Mouse (Mus musculus) stomach, postnatal 0 days (tissue): ENCODE data around the gene Tmem273. TPM values are rescaled to one million over a fixed set of nuclear protein-coding genes. Genes with fewer than 3 reads are reported as not detected.
A peak's percentile ranks its signal among the peaks of the same experiment; 100 is the strongest.

ENCODE experiments used
- ATAC-seq: fragments of 200-750 bp; cut with Nextera tagmentation; 2 replicates; pipeline ENCODE4 v1.8.0; 2017; ENCODE audit not compliant: low FRiP score, low TSS enrichment
- DNase-seq: peaks from one replicate; pipeline ENCODE4 v3.0.0-alpha.2; 2016; ENCODE audit warnings: low spot score
- H3K27ac ChIP-seq: fragments of 300-500 bp; sonication (generic); replicated peaks from 2 replicates; pipeline ENCODE4 v1.5.1; 2014; ENCODE audit warnings: mild to moderate bottlenecking, control low read depth
- H3K27me3 ChIP-seq: fragments of 300-500 bp; sonication (generic); 2 replicates; pipeline ENCODE4 v1.6.1; 2014; ENCODE audit warnings: low read length; ENCODE audit not compliant: control insufficient read depth, insufficient read depth
- H3K36me3 ChIP-seq: fragments of 300-500 bp; sonication (generic); 2 replicates; pipeline ENCODE4 v1.6.1; 2014; ENCODE audit warnings: low read length, mixed read lengths; ENCODE audit not compliant: control insufficient read depth, insufficient read depth
- H3K4me1 ChIP-seq: fragments of 300-500 bp; sonication (generic); replicated peaks from 2 replicates; pipeline ENCODE4 v1.6.1; 2014; ENCODE audit warnings: antibody characterized with exemption; ENCODE audit not compliant: control insufficient read depth, insufficient read depth
- H3K4me2 ChIP-seq: fragments of 300-500 bp; sonication (generic); replicated peaks from 2 replicates; pipeline ENCODE4 v1.6.1; 2014; ENCODE audit warnings: low read depth, mild to moderate bottlenecking, control low read depth, moderate library complexity
- H3K4me3 ChIP-seq: fragments of 300-500 bp; sonication (generic); 2 replicates; pipeline ENCODE4 v1.5.1; 2014; ENCODE audit warnings: low read depth, low read length, control low read depth
- H3K9ac ChIP-seq: fragments of 300-500 bp; sonication (generic); 2 replicates; pipeline ENCODE4 v1.6.1; 2014; ENCODE audit warnings: mild to moderate bottlenecking, low read length, control low read depth, mixed read lengths
- H3K9me3 ChIP-seq: fragments of 300-500 bp; sonication (generic); 2 replicates; pipeline ENCODE4 v1.6.1; 2016; ENCODE audit warnings: low read length; ENCODE audit not compliant: control insufficient read depth
- CTCF ChIP-seq: IDR thresholded peaks from 2 replicates; pipeline ENCODE4 v1.5.1; 2016; ENCODE audit warnings: antibody characterized with exemption, low read depth, mild to moderate bottlenecking, moderate library complexity
- EP300 ChIP-seq: optimal IDR thresholded peaks from 2 replicates; pipeline ENCODE3; 2016; ENCODE audit warnings: antibody characterized with exemption
- WGBS: fragments of 180-500 bp; shearing (Covaris S2); extraction: QIAGEN DNeasy Blood & Tissue Kit; methylation state at CpG from one replicate; pipeline ENCODE4 v1.1.7; 2014; 5-methylcytosine and 5-hydroxymethylcytosine counted together
- polyA plus RNA-seq: library from polyadenylated mRNA; unstranded; fragments of >200 nt; fragmentation: Nextera tagmentation; extraction: Ambion mirVana; gene quantifications from 2 replicates; pipeline ENCODE4 v1.2.1, GENCODE M21; 2015

The Tmem273 gene
- polyA plus RNA-seq, 1 experiment from 2014 or later: 0.55 TPM

- Histone ChIP-seq H3K27ac (no peak overlapping the region), H3K9ac (no peak overlapping the region), H3K9me3 (no peaks in the 10 kb centered on the region), H3K27me3 (no peaks in the 10 kb centered on the region), H3K4me2 (no peak overlapping the region), H3K4me3 (no peak overlapping the region), H3K4me1 (peaks cover 6% of the 10 kb centered on the region), H3K36me3 (no peaks in the 10 kb centered on the region)
- TF ChIP-seq CTCF: no peak
- no peak for TF ChIP-seq EP300
- DNase-seq: no peak
- WGBS: 55% methylated on average over 14 of the region's 14 CpGs
- ATAC-seq: no peak
Measured at GRCm38 (mm10) chr14:32824267-32825150, 38.7 kb downstream of the Tmem273 start.

GRCm38 (mm10) chr14:32825426-32826032 lies 39.8 kb downstream of the Tmem273 start:
- Histone ChIP-seq H3K27me3 (no peaks in the 10 kb centered on the region), H3K9ac (no peak overlapping the region), H3K27ac (0 out of 2 replicates have a peak overlapping the region, but pooled peaks have one; percentile 45), H3K4me3 (no peak overlapping the region), H3K9me3 (no peaks in the 10 kb centered on the region), H3K4me1 (peaks cover 6% of the 10 kb centered on the region), H3K36me3 (no peaks in the 10 kb centered on the region), H3K4me2 (0 out of 2 replicates have a peak overlapping the region, but pooled peaks have one; percentile 14)
- peak; percentile 60 for DNase-seq
- peak; percentile 75 for ATAC-seq
- 9% methylated on average over 11 of the region's 11 CpGs for WGBS
- TF ChIP-seq EP300: no peak
- TF ChIP-seq CTCF: no peak

DNA sequence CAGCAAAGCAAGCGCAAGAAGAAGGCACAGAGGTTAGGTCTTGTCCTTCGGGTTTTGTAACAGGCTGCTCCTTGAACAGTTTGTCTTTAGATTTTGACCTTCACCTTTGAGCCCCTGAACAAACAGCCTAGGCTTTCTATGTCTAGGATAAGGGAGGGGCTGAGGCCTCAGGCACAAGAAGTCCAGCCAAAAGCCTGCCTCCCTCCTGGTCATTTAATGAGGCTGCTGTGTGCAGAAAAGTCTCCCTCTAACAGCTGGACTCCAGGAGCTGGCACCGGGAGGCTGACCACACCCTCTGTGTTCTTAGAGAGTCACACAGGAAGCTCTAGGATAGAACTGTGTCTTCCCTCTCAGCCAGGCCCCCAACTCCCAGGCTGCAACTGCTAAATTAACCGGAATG lies 41.4 kb downstream of the Tmem273 start:
- DNase-seq: no peak
- 29% methylated on average over 4 of the region's 4 CpGs for WGBS
- H3K27me3 ChIP-seq: no peaks in the 10 kb centered on the region
- peak overlapping the region; percentile 75 for H3K27ac ChIP-seq
- H3K36me3 ChIP-seq: no peaks in the 10 kb centered on the region
- no peak overlapping the region for H3K9ac ChIP-seq
- H3K4me3 ChIP-seq: no peak overlapping the region
- TF ChIP-seq CTCF: no peak
- H3K4me1 ChIP-seq: peaks cover 6% of the 10 kb centered on the region
- H3K4me2 ChIP-seq: no peak overlapping the region
- peak; percentile 51; the same call in 1 of the 2 replicates for ATAC-seq
- H3K9me3 ChIP-seq: no peaks in the 10 kb centered on the region

- H3K9ac ChIP-seq: no peak overlapping the region
- no peak overlapping the region for H3K4me2 ChIP-seq
- DNase-seq (no peak), ATAC-seq (peak; percentile 28; the same call in 1 of the 2 replicates)
- H3K4me1 ChIP-seq: peaks cover 6% of the 10 kb centered on the region
- TF ChIP-seq EP300: no peak
- peak; percentile 32 for TF ChIP-seq CTCF
- H3K27ac ChIP-seq: peak overlapping the region; percentile 75
- H3K9me3 ChIP-seq: no peaks in the 10 kb centered on the region
- 32% methylated on average over 6 of the region's 6 CpGs for WGBS
- no peaks in the 10 kb centered on the region for H3K36me3 ChIP-seq
- no peaks in the 10 kb centered on the region for H3K27me3 ChIP-seq
- no peak overlapping the region for H3K4me3 ChIP-seq
Measured at GRCm38 (mm10) chr14:32827994-32828650, 42.4 kb downstream of the Tmem273 start.

DNA sequence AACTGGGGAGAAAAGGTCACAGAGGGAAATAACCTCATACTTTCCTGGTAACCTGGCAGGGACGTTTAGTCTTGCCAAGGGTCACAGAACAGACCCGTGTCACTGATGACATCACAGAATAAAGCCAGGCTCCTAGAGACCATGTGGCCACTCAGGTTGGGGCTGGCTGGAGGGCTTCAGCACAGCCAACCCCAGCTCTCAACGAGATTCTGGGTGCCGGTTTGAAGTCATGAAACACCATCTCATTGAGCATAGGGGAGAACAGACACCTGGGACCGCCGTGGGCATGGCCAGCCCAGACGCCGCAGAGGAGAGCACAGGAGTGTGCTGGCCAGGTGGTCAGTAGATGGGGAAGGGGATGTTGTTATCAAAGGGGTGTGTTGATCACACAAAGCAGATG lies 48.1 kb downstream of the Tmem273 start, which contains the start of gene Fam170b:
TSS of gene Fam170b (plus strand) at position 116 of the 400 bp plus-strand sequence.
- Histone ChIP-seq H3K9ac (no peak within 1 kb of the TSS), H3K4me3 (no peak within 1 kb of the TSS), H3K36me3 (no peaks in the 10 kb centered on the region), H3K4me2 (no peak within 1 kb of the TSS), H3K27me3 (no peaks in the 10 kb centered on the region), H3K4me1 (no peaks in the 10 kb centered on the region), H3K27ac (no peak within 1 kb of the TSS), H3K9me3 (no peaks in the 10 kb centered on the region)
- ATAC-seq (no peak), DNase-seq (no peak)
- WGBS: 68% methylated on average over 8 of the region's 8 CpGs
- TF ChIP-seq CTCF (no peak), EP300 (no peak)
